ENCODE assay signal across 8 mouse cellular contexts in the genomic region with DNA sequence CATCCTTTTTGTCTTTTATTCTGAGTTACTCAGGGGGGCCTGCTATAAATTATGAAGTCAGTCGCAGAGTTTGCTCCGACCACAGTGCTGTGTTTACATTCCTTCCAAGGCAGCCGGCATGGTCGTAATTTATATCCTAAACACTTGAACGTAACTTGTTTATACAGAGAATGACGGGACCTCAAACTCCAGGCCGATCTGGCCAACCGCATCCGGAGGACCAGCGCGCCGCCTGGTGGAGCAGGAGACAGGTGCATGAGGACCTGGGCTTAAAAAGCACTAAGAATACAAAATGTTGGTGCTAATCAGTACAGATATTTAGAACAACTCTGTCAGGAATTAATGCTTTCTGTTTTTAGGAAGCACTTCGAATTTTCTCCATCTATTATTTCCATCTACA. TPM values are rescaled to one million over a fixed set of nuclear protein-coding genes. Genes with fewer than 3 reads are reported as not detected.
A peak's percentile ranks its signal among the peaks of the same experiment; 100 is the strongest.
DNase-seq lines count a peak whose midpoint lies in the region; ATAC-seq and TF ChIP-seq lines count a peak whose summit lies in the region.

No protein-coding gene starts in this region.

- no peaks in the 10 kb centered on the region for H3K9me3 ChIP-seq in intestine, embryonic 14.5 days (ENCODE audit: control insufficient read depth, low read length)
- no peaks in the 10 kb centered on the region for H3K9me3 ChIP-seq in lung, embryonic 16.5 days (ENCODE audit: control insufficient read depth, low read length)

- TF ChIP-seq CTCF in testis, adult 2 months (IDR thresholded peaks at IDR 0.05; ENCODE audit: control insufficient read depth, insufficient read depth, insufficient replicate concordance, low read depth, low read length), result peak; percentile 68; the same call in 1 of the 2 replicates
- peak; percentile 87 for TF ChIP-seq CTCF in bone marrow macrophage, adult 2 months (IDR thresholded peaks at IDR 0.05; ENCODE audit: low read depth, low read length)
- peak; percentile 58; the same call in 1 of the 2 replicates for TF ChIP-seq CTCF in olfactory bulb, adult 2 months (IDR thresholded peaks at IDR 0.05; ENCODE audit: insufficient read depth, low read depth, low read length)

- no peak for DNase-seq in testis, postnatal 14 days (ENCODE audit: low spot score)
- DNase-seq in gastrocnemius, adult 18-20 months (ENCODE audit: low spot score), result peak; percentile 63
- peak; percentile 93 for DNase-seq in intestine, embryonic 14.5 days (ENCODE audit: low spot score)

- under 1% methylated on average over 13 of the region's 13 CpGs for WGBS in intestine, embryonic 14.5 days
- 0% methylated on average over 13 of the region's 13 CpGs for WGBS in lung, embryonic 16.5 days
- WGBS in olfactory bulb, adult 2 months, result 6% methylated on average over 13 of the region's 13 CpGs

- H3K36me3 ChIP-seq in testis, adult 2 months (ENCODE audit: control insufficient read depth, insufficient read depth, low read length), result no peaks in the 10 kb centered on the region
- peaks cover 13% of the 10 kb centered on the region; the same call in 1 of the 2 replicates for H3K36me3 ChIP-seq in intestine, embryonic 14.5 days (ENCODE audit: control insufficient read depth, insufficient read depth, low read length)
- H3K36me3 ChIP-seq in lung, embryonic 16.5 days (ENCODE audit: control insufficient read depth, insufficient read depth, low read length), result 0 out of 2 replicates have a peak, but pooled peaks cover 5% of the 10 kb centered on the region

- no peaks in the 10 kb centered on the region for H3K27me3 ChIP-seq in testis, adult 2 months (ENCODE audit: control insufficient read depth, insufficient read depth, low read length)
- peaks cover 34% of the 10 kb centered on the region for H3K27me3 ChIP-seq in intestine, embryonic 14.5 days (replicated peaks; ENCODE audit: control insufficient read depth, insufficient read depth, low read length)
- peaks cover 39% of the 10 kb centered on the region for H3K27me3 ChIP-seq in lung, embryonic 16.5 days (ENCODE audit: control insufficient read depth, insufficient read depth, low read depth, low read length)

- peak; percentile 44; the same call in 1 of the 2 replicates for ATAC-seq in intestine, embryonic 14.5 days (replicated peaks; ENCODE audit: low FRiP score, low TSS enrichment, low read depth)
- peak; percentile 87 for ATAC-seq in lung, embryonic 16.5 days (ENCODE audit: low read depth)
- no peak for ATAC-seq in erythroid progenitor cell, adult 5-6 weeks (replicated peaks; ENCODE audit: low FRiP score, poor library complexity, severe bottlenecking)

- H3K4me3 ChIP-seq in testis, adult 2 months (ENCODE audit: control insufficient read depth, low read depth, low read length), result no peak overlapping the region
- no peak overlapping the region for H3K4me3 ChIP-seq in bone marrow macrophage, adult 2 months (ENCODE audit: insufficient read depth, low read length)
- peak overlapping the region; percentile 66; the same call in 1 of the 2 replicates for H3K4me3 ChIP-seq in intestine, embryonic 14.5 days (ENCODE audit: low read depth, low read length)
- H3K4me3 ChIP-seq in lung, embryonic 16.5 days (ENCODE audit: low read length), result no peak overlapping the region
- no peak overlapping the region for H3K4me3 ChIP-seq in olfactory bulb, adult 2 months (ENCODE audit: insufficient read depth, low read depth, low read length)

- peak overlapping the region; percentile 67 for H3K4me2 ChIP-seq in intestine, embryonic 14.5 days (ENCODE audit: low read length)
- H3K4me2 ChIP-seq in lung, embryonic 16.5 days (ENCODE audit: low read depth, low read length), result peak overlapping the region; percentile 17; the same call in 1 of the 2 replicates

- H3K4me1 ChIP-seq in testis, adult 2 months (ENCODE audit: control insufficient read depth, insufficient read depth, low read length), result peaks cover 5% of the 10 kb centered on the region
- no peaks in the 10 kb centered on the region for H3K4me1 ChIP-seq in bone marrow macrophage, adult 2 months (ENCODE audit: control insufficient read depth, insufficient read depth, low read length)
- peaks cover 8% of the 10 kb centered on the region; the same call in 1 of the 2 replicates for H3K4me1 ChIP-seq in intestine, embryonic 14.5 days (replicated peaks; ENCODE audit: control insufficient read depth, insufficient read depth, low read length)
- H3K4me1 ChIP-seq in lung, embryonic 16.5 days (replicated peaks; ENCODE audit: control insufficient read depth, insufficient read depth, low read length), result peaks cover 10% of the 10 kb centered on the region
- peaks cover 7% of the 10 kb centered on the region for H3K4me1 ChIP-seq in olfactory bulb, adult 2 months (ENCODE audit: control insufficient read depth, insufficient read depth, low read length)

- no peak for TF ChIP-seq POLR2A in testis, adult 2 months (IDR thresholded peaks at IDR 0.05; ENCODE audit: control insufficient read depth, low read depth, low read length)
- TF ChIP-seq POLR2A in bone marrow macrophage, adult 2 months (IDR thresholded peaks at IDR 0.05; ENCODE audit: borderline replicate concordance, low read depth, low read length), result no peak
- no peak for TF ChIP-seq POLR2A in olfactory bulb, adult 2 months (IDR thresholded peaks at IDR 0.05; ENCODE audit: insufficient read depth, low read depth, low read length)

- H3K9ac ChIP-seq in intestine, embryonic 14.5 days (ENCODE audit: low read length), result no peak overlapping the region; the same call in 1 of the 2 replicates
- H3K9ac ChIP-seq in lung, embryonic 16.5 days (ENCODE audit: low read length), result no peak overlapping the region

- H3K27ac ChIP-seq in testis, adult 2 months (ENCODE audit: control insufficient read depth, insufficient read depth, low read depth, low read length), result no peak overlapping the region
- H3K27ac ChIP-seq in bone marrow macrophage, adult 2 months (ENCODE audit: insufficient read depth, low read depth, low read length), result no peak overlapping the region
- peak overlapping the region; percentile 80; the same call in 1 of the 2 replicates for H3K27ac ChIP-seq in intestine, embryonic 14.5 days (ENCODE audit: low read depth)
- no peak overlapping the region for H3K27ac ChIP-seq in lung, embryonic 16.5 days (ENCODE audit: low read length)
- H3K27ac ChIP-seq in olfactory bulb, adult 2 months (ENCODE audit: insufficient read depth, low read depth, low read length), result no peak overlapping the region

RNA-seq across cellular contexts. Expression of a gene that starts 6.8 kb away (rescaled TPM):
- polyA plus RNA-seq in testis, adult 2 months (2012; rRNA removed), result 0.35 TPM in 1 of 2 replicates, not detected in the other
- not detected in 2 replicates for polyA plus RNA-seq in bone marrow macrophage, adult 2 months (2012; ENCODE audit: insufficient read depth, insufficient read length, missing spikeins)
- total RNA-seq in gastrocnemius, adult 18-20 months (2021), result under 1 TPM; 0.09 to 0.24 TPM
- polyA plus RNA-seq in intestine, embryonic 14.5 days (2014; fragmentation: Nextera tagmentation; extraction: Ambion mirVana), result 27.8 and 28.3 TPM in 2 replicates
- 19.4 and 22.9 TPM in 2 replicates for polyA plus RNA-seq in lung, embryonic 16.5 days (2015; fragmentation: Nextera tagmentation; extraction: Ambion mirVana)
- polyA plus RNA-seq in olfactory bulb, adult 2 months (2012; ENCODE audit: insufficient read depth, insufficient read length, low replicate concordance, missing spikeins), result not detected in 2 replicates
- not detected in 2 replicates for total RNA-seq in erythroid progenitor cell, adult 5-6 weeks (2015; ENCODE audit: low replicate concordance)
- not detected in 2 replicates for total RNA-seq in erythroid progenitor cell, adult 5-6 weeks (2017; ENCODE audit: low replicate concordance)

Comparison
In these comparisons a context has a peak if more than half of its experiments do, and no peak if none do; other contexts are left out.
1. RNA of a gene that starts 6.8 kb away (polyA plus RNA-seq): 27.8 to 28.3 TPM in intestine, embryonic 14.5 days and 19.4 to 22.9 TPM in lung, embryonic 16.5 days; not detected in bone marrow macrophage, adult 2 months, 0.35 TPM in testis, adult 2 months and not detected in olfactory bulb, adult 2 months; every median in the first group is over 10 times any median in the second.
2. Peak in every context shown above with its lines, with median percentiles within 50 percentile points of each other: CTCF ChIP-seq.